Mouse (Mus musculus): ENCODE data around the gene Frem1. TPM values are rescaled to one million over a fixed set of nuclear protein-coding genes. Genes with fewer than 3 reads are reported as not detected.

Gene Frem1
- total and polyA plus RNA-seq, 3 experiments: not detected

- Histone ChIP-seq H3K27me3 (replicated peaks) (no peaks in the 10 kb centered on the region), H3K9ac (ENCODE audit: insufficient read depth, low read depth) (no peak overlapping the region), H3K79me2 (replicated peaks; ENCODE audit: control insufficient read depth, extremely low read depth, insufficient read depth, poor library complexity, severe bottlenecking) (peaks cover 2% of the 10 kb centered on the region; the same call in 1 of the 2 replicates), H3K4me1 (ENCODE audit: control insufficient read depth in 1 of 2, insufficient read depth in 2 of 2) (peaks cover 0 to 17% of the 10 kb centered on the region in 2 experiments; a peak in 2 of 4 replicates), H3K36me3 (replicated peaks in 1 of 2; ENCODE audit: control insufficient read depth in 1 of 2, insufficient read depth in 1 of 2, low read length in 1 of 2) (peaks cover 13 to 53% of the 10 kb centered on the region in 2 experiments), H3K4me2 (ENCODE audit: insufficient read depth, low read depth, poor library complexity, severe bottlenecking) (no peak overlapping the region), H3K9me3 (replicated peaks; ENCODE audit: low read length) (no peaks in the 10 kb centered on the region), H3K27ac (ENCODE audit: insufficient read depth, low read depth) (no peak overlapping the region), H3K4me3 (replicated peaks in 1 of 3; ENCODE audit: low read depth in 2 of 3, low read length in 2 of 3, poor library complexity in 1 of 3) (no peak overlapping the region)
- no peak for DNase-seq (ENCODE audit: extremely low read depth)
- in situ Hi-C loops (cut with MboI; ENCODE audit: low pct_ligation_motif_present, low pct_unique_long_range_greater_than_20kb, low sequenced_read_pairs): no loop called here
- TF ChIP-seq MAFK (IDR thresholded peaks at IDR 0.05; ENCODE audit: insufficient replicate concordance, low read length): no peak
- dilution Hi-C loops (cut with MboI; ENCODE audit: extremely low pct_ligation_motif_present, extremely low pct_unique_long_range_greater_than_20kb, low sequenced_read_pairs): no loop called here
These were observed 203.4 kb downstream of the Frem1 start for GRCm38 (mm10) chr4:82848552-82849234.

Other genes with a start within 250 kb of the Frem1 start
- 8.3 and 10.3 TPM in 2 replicates for gene Zdhhc21, start 192.4 kb downstream of the Frem1 start, total RNA-seq (2012; rRNA removed)
- 14.0 and 15.0 TPM in 2 replicates for gene Zdhhc21, start 192.4 kb downstream of the Frem1 start, total RNA-seq (2014; rRNA removed)
- 13.7 and 16.1 TPM in 2 replicates for gene Zdhhc21, start 192.4 kb downstream of the Frem1 start, polyA plus RNA-seq (2012; ENCODE audit: insufficient read length, low read depth)
- gene Cer1, start 167.2 kb downstream of the Frem1 start, total RNA-seq (2012; rRNA removed): not detected in 2 replicates
- gene Cer1, start 167.2 kb downstream of the Frem1 start, total RNA-seq (2014; rRNA removed): not detected in 2 replicates
- gene Cer1, start 167.2 kb downstream of the Frem1 start, polyA plus RNA-seq (2012; ENCODE audit: insufficient read length, low read depth): not detected in 2 replicates

Data from CH12.LX (cell line).